Mouse (Mus musculus) urinary bladder, adult 2 months (tissue): ENCODE results near the gene Olfr455. TPM values are rescaled to one million over a fixed set of nuclear protein-coding genes. Genes with fewer than 3 reads are reported as not detected.

Experiments used
- DNase-seq: peaks from one replicate; pipeline ENCODE4 v3.0.0; 2022; ENCODE audit warnings: low spot score
- polyA plus RNA-seq: library from polyadenylated mRNA; depleted of rRNA; stranded (reverse); fragments of >200 nt; gene quantifications from 2 replicates; pipeline ENCODE4 v1.2.3, GENCODE M21; 2012; rRNA removed

Olfr455 gene
- polyA plus RNA-seq: 0.01 TPM in 1 of 2 replicates, not detected in the other

DNA sequence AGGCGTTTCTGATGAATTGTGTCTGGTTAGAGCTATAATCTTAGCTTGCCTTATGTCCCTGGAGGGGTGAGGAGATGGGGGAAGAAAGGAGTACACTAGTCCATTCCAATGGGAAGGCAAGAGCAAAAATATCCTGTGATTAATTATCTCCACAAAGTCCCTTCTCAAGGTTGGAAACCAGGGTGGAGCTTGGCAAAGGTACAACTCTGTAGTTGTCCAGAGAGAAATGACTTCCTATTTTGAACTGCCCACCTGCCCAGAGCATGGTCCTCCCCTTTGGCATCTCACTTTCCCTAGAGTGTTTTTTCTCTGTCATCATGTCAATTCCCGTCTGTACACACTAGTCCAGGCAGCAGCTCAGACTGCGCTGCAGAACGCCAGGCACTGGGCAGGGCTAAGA, at the start of gene Olfr455:
Olfr455 (minus strand) TSS at position 127 of the 400 bp plus-strand sequence.
- DNase-seq: no peak

DNA sequence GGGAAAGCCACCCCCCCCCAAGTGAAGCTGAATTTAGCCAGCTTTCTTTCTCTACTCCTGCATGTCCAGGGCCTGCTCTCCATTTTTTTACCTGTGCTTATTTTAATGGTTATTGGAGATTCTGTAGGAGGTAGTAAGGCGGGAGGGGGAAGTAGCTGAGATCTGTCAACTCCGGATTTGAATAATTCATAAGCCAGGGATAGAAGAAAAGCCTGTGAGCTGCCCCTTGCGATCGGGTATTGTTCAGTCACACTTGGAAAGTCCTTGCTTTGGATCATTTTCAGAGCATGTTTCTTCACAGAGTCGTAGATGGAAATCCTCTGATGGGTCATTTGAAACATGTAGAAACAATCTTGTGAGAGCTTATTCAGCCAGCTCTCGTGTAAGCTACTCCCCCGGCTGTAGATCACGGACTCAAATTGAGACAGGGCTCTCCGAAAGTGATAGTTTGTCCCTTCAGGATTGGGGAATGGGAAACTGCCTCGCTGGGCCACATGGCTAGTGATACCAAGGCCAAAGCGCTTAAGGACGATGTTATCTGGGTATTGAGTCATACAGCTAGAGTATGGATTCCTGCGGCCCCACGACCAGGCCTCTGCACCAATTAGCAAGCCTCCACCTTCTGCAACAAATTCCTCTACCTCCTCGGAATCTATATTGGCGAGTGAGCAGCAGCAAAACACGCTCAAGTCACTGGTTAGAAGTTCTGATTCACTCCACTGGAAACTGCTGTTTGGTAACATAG, 45.9 kb upstream of the Olfr455 start:
- no peak for DNase-seq

DNA sequence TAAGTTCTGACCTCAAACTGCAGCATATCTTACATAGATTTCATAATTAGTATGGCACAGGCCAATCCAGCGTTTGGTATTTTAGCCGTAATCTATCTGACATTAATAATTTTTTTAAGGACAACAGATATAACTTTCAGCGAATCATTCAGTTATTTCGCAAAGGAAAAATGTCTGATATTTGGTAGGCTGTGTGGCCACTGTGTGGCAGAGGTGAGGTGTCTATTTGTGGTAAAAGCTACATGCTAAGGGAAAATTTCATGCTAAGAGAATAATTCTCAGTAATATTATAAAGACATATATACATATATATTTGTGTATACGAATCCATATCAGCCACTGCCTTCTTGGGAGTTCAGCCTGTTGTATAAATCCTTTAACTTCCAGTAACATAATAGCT, 39.2 kb upstream of the Olfr455 start:
- no peak for DNase-seq

DNA sequence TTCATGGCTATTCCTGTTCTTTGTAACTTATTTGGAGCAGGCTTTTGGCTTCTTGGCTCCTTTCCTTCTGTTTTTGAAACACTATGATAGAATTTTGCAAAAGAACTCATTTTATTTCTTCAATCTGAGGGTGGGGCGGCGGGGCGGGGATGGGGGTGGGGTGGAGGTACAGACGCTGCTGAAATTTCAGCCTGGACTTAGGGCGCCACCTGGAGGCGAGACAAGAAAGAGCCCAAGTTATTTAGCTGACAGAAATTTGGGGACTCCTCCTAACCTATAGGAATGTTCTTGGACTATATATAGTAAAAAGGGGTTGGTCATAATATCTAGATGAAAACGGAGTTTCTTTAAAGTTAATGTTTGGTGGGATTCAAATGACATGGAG, 36.1 kb upstream of the Olfr455 start:
- peak; percentile 67 for DNase-seq

DNA sequence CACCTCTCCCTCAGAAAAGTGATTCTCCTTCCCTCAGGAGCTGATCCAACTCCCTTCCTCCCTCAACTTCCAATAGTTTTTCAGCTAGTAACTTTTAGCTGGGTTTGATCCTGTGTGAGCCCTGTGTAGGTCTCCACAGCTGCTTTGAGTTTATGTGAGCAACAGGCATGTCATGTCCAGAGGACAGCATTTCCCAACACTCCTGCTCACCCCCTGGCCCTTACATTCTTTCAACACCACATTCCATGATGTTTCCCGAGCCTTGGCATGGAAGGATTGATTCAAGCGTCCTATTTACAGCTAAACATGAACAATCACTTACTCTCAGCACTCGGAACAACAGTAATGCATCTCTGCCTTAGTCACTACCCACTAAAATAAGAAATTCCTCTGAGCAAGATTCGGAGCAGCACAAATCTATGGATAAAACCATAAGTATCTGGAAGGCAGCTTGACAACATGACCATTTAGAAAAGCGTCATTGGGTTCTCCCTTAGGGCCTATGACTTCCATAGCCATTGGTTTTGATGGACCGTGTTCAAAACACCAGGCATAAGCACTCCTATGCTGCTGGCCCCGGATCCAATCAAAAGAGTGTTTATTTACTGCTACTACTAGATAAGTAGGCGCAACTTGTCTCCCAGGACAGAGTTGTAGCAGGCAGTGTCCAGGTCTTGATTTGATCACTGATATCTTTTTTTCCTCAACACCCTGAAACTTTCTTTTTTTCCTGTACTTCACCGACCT, 35.5 kb upstream of the Olfr455 start:
- no peak for DNase-seq

DNA sequence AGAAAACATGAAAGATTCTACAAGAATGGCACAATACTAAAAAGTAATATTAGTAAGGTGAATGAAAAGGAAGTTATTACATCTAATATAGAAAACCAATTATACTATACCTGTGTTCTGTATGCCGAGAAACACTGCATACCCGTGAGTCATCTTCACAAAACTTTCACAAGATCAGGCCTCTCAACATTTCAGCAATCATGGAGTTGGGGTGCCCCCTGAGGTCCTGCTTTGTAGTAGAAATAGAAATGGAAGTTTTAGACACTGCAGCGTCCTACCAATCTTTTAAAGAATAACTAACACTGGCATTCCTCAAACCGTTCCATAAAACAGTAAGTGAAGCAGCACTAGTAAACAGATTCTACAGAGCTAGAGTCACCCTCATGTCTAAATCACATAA, 31.3 kb upstream of the Olfr455 start:
- DNase-seq: no peak

DNA sequence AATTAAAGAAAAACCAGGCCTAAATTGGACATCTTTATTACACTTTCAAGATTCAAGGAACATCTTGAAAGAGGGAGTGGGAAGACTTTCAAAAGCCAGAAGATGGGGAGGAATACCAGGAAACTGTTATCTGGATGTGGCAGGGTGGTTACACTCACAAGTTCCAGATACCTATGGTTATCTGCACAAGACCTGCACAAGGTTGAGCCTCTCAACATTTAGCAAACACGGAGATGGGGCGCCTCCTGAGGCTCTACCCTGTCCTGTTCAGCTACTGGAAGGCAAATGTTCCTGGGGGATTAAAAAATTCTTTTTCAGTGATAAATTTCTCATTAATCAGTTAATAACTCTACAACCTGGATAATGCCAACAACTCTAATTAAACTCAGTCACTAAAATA, 30.0 kb upstream of the Olfr455 start:
- no peak for DNase-seq

DNA sequence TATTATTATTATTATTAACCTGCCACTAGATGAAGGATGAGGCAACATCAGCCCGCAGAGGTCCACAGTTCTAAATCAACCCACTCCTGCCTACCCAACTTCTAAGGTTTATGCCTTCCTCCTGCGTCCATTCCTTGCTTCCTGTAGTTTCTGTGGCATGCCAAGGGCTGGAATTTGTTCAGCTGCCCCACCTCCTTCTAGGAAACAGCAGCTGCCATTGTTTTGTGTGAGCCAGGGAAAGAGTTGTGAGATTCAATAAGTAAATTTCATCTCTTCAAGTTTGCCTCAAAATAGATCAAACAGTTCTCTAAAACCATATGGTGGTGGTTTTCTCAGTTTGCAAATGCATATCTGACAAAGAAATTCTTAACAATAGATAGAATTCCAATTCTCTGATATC, 20.8 kb upstream of the Olfr455 start:
- DNase-seq: no peak

DNA sequence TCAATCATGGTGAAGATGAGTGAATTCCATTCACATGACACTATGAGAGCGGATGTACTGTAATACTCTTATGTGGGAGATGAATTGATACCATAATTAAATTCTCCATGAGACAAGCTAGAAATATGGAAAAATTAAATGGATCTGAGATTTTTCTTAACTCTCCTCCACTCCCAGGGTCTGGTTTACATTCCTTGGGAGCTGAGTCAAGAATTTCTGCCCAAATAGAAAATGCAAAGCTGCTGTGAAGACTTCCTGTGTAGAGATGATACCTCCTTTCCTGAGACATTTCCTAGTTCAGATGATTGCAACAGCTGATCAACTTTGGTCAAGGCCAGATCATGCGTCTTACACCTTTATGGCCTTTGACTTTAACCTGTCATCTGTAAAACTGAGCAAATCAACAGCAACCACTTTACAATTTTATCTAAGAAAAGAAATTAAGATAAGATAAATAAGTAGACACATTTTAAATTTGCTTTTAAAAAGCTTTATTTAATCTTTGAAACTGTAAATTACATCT, 18.8 kb upstream of the Olfr455 start:
- no peak for DNase-seq

DNA sequence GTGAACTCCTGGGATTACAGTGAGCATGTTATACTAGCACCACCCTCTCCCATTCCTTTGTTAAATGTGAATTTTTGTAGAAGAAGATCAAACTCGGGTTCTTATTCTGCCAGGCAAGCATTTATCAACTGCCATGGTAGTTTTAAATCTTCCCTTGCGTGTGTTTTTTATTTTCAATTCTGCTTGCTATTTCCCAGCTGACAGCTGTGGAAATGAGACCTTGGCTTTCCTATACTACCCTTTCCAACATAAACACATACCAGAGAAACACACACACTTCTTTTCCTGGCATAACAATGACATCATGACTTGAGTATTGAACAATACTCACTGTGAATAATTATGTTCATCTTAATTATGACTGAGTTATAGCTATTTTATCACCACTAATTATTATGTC, 14.9 kb upstream of the Olfr455 start:
- DNase-seq: no peak

DNA sequence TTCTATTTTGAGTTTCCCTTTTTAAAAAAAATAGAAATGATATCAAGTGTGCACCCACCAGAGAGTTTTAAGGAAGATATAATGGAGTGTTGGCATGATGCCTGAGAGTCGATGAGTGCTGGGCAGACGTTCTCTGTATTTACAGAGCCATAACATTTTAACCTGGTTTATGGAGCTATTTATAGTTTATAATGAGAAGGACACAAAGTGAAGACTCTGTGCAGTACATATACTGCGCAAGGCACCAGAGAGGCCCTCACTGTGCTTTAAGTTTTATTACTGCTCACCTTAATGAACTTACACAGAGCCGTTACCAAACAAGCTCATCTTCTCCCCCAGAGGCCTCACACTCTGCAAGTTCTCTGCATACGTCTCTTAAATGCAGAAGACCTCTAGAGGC, 13.5 kb upstream of the Olfr455 start:
- no peak for DNase-seq

DNA sequence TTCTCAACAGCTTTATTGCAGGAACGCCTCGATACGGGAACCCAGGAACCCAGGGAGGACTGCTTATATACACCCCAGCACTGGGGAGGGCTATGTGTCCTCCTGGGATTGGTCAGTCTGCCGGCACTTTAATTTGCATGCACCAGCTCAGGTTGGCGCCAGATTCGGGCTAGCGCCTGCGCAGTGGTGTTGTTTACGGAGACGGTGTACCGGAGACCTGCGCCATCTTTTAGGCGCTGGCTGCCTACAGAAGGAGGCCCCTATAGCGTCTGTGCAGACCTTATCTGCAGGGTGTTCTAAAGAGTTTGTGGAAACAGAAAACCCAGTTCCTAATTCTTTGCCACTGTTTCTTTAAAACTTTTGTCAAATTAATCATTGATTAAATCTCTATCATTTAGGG, 11.3 kb upstream of the Olfr455 start:
- DNase-seq: no peak

DNA sequence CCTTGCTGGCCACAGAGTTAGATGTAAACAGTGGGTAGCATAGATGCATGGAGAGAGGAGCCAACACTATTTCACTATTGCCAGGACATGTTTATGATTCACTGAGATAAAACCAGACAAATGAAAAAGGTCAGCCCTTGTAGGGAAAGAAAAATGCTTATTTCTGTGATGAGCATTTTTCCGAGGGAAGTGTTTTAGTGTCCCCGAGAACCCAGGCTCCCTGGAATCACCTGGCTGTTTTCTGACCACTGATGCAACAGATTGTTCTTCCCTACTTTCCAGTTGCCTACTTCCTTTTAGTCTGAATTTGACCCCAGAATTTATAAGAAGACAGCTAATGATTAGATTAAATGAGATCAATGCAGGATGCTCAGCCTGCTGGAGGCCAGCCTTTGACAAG, 1.2 kb downstream of the Olfr455 start:
- DNase-seq: no peak

DNA sequence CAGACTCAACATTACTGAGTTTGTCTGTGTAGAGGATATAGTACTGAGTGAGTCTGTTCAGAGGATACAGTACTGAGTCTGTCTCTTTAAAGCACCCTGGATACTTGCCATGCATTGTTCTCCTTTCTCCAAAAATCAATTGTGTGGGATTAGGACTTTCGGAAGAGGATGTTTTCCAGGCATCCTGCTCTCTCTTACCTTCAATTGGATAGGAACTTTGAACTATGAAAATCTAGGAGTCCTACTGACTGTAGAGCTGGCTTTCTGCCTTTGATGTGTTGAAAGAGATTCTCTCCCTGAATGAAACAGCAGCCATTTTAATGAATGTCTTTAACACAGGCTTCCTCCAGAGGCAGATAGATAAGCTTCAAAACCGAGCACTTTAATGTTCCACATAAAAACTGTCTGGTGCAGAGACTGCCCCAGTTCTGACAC, 1.9 kb downstream of the Olfr455 start:
- no peak for DNase-seq

DNA sequence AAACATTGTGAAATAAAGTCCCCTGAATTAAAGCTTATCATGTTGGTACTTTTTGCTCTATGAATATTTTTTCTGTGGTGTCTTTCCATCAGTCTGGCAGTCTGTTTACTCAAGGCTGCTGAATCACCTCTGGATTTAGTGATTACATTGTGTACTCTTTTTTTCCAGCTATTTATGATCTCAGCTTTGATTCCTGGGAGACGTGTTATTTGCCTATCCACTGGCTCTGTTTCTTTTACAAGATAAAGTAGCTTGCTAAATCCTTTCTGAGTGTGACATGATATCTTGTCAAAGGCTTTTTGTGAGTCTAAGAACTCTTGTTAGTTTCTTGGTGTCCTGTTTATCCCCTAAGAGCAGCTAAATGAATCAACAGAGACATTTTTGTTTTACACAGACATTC, 2.5 kb downstream of the Olfr455 start:
- no peak for DNase-seq

DNA sequence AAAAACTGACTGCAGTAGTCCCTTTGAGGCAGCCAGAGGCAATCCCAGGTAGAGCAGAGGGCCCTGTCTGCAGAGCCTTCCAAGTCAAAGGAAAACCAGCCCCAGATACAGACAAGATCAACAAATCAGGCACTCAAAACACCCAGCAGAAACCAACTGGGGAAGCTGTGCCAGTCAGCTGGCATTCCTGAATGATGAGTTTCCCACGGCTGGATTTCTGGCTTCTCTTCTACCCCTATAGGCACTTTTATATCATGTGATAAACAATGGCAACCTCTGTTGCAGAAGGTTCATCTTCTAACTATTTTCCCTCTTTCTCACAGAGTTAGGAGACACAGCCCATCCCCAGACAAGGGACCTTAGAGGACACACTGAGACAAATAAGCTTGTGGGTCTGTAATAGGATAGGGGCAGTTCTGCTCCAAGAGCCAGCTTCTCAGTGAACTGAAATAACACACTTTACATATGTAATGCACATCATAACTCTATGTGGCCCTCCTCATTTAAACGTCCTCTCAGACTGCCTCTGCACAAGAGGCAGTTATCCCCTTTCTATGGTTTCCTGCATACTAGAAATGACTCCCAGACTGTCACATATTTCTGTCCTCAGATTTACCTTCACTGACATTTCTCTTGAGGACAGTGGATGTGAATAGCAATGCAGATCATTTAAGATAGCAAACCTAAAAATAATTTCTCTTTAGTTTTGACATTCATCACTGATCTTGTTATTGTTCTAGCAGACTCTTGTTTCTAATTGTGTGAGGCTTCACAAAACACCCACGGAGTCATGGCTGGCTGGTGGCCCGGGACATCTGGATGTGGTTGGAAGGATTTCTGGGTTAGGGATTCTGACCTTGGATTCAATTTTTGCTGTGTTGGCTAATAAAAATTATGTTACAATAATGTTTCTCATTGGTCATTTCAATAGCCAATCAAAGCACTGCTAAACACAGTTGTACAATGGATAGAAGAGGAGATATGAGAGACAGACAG, 5.1 kb downstream of the Olfr455 start:
- DNase-seq: no peak

DNA sequence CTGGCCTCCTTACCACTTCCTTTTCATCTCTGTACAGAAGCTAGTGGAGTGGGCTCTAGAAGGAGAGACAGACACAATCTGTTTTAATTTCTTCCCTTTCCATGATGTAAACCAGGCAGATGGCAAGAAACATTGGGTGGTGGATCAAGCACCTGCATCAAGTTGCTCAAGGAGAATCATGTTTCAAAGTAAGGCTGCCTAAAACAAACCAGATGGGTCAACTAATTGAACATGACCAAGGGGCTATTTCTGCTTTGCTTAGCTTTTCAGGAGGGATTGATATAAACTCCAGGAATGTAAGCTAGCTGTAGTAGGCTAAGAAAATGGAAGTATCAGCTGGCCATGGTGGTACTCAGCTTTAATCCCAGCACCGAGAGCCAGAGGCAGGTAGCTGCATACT, 6.7 kb downstream of the Olfr455 start:
- no peak for DNase-seq

DNA sequence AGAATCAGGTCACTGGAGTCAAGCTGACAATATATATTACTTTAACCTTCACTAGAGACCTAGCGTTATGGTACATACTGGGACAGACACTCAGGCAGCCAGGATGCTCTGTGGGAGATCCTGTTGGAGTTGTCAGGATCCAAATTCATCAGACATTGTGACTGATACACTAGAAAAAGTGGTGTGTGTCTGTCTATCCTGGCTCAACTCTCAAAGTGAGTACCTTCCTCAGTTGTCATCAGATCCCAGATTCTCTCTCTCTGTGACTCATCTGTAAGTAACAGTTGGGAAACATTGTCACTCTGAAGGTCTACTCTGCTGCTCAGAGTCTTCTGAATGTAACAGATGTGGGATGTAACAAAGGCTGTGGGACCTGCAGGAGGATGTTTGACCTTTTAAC, 7.7 kb downstream of the Olfr455 start:
- no peak for DNase-seq

DNA sequence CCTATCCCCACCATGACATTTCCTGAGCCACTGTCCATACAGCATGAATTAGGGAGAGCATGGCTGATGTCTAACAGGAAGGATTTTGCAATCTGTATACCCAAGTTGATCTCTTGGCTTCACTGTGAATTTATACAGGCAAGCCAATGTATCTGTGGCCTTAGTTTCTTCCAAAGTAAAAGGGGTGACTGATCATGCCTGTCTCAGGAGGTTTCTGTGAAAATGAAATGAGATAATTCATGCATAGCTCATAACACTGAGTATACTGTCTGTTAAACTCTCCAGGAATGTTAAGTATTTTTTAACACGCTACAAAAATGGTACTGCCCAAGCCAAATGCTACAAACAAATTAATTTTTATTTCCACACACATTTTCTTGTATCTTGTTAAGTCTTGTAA, 33.9 kb downstream of the Olfr455 start:
- DNase-seq: no peak

DNA sequence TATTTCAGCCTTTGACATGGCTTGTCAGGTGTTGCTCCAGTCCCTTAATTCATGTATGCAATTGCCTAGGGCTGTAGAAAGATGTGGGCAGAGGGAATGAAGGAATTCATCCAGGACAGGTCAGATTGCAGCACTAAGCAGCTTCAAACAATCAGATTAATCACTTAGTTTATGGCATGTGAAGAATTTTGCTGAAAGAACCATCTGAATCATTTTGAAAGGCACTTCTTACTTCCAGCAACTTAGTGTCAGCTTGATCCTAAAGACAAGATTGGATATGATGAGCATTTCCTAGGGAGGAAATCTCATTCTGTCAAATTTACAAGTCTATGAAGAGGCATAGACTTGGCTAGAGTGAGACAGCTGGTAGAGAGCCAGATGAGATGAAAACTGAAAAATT, 38.1 kb downstream of the Olfr455 start:
- no peak for DNase-seq

DNA sequence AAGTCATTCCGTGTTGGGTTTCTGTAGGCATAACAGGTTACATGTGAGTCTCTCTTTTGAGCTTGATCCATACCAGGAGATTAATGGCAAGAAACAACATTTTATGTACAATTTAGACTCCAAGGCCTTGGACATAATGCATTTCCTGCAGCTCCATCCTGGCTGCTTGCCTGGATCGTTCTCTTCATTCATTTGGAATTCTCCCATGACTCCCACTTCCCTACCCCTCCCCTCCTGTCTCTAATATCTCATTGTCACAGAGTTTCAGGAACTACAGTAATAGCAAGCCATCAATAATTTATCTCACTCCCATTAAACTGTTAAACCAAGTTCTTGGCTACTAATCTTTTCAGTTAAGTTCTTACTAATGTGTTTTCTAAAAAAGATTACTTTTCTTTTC, 43.9 kb downstream of the Olfr455 start:
- no peak for DNase-seq

DNA sequence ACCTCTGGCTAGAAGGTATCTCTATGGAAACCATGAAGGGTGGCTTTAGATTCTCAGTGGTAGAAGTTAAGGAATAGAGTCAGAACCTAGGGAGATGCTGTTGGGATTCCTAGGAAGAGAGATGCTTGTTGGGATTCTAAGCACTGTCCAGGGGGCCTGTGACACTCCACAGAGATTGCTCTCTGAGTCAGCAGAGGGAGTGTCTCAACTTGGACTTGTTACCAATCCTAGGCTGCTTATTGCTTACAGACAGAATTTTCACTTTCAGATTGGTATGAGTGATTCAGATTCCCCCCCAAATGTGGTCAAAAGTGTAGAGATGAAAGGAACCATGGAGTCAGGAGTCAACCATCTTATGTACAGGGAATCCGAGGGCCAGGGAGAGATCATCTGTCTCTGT, 57.7 kb downstream of the Olfr455 start:
- no peak for DNase-seq
